Mouse (Mus musculus) lung, postnatal 0 days (tissue): ENCODE results near the gene Kalrn.

ENCODE experiments used
- CTCF ChIP-seq: IDR thresholded peaks from 2 replicates; pipeline ENCODE4 v1.5.1; 2016; ENCODE audit warnings: antibody characterized with exemption, mild to moderate bottlenecking
- EP300 ChIP-seq: IDR thresholded peaks from 2 replicates; pipeline ENCODE4 v1.6.1; 2016; ENCODE audit warnings: antibody characterized with exemption, mild to moderate bottlenecking, control low read depth

- no peak for TF ChIP-seq CTCF
- no peak for TF ChIP-seq EP300
Observed at GRCm38 (mm10) chr16:34047543-34047942, 525.8 kb downstream of the Kalrn start.
